Mouse (Mus musculus): ENCODE results near the gene C1ql1.

Gene C1ql1

DNA sequence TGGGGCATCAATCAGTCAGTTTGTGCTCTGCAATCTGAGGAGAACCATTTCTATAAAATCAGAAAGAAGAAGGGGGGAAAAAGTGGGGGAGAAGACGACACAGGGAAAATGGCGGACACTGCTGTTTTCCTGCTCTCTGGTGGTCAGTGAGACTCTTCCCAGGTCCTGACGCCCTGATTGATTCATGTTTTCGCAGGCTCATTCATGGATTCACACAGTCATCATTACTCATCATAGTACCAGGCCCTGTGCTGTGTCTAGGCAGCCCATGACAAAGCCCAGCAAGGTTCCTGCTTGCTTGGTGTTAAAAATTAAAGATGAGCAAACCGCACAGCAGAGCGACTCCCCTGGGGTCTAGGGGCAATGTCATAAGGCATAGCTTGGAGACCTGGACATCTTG is 11.9 kb upstream of the C1ql1 start:
- peak; percentile 62 for DNase-seq (ENCODE audit: low read depth)

DNA sequence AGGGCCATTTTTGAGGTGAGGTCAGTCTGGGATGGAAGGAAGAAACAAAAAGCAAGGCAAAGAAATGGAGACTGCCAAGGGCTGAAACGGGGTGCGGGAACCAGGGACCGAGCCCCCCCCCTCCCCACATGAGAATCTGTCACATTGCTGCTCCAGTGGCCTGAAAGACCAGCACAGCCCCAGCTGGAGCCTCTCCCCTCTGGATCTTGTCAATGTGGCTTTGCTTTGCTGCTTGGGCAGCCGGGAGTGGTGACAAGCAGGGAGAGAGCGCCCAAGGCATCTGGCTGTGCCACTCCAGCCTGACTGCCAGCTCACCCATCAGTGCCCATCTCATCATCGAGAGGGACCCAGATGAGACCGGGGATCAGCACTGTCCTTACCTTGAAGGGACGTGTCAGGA is 11.2 kb upstream of the C1ql1 start:
- DNase-seq (ENCODE audit: low read depth) = no peak

DNA sequence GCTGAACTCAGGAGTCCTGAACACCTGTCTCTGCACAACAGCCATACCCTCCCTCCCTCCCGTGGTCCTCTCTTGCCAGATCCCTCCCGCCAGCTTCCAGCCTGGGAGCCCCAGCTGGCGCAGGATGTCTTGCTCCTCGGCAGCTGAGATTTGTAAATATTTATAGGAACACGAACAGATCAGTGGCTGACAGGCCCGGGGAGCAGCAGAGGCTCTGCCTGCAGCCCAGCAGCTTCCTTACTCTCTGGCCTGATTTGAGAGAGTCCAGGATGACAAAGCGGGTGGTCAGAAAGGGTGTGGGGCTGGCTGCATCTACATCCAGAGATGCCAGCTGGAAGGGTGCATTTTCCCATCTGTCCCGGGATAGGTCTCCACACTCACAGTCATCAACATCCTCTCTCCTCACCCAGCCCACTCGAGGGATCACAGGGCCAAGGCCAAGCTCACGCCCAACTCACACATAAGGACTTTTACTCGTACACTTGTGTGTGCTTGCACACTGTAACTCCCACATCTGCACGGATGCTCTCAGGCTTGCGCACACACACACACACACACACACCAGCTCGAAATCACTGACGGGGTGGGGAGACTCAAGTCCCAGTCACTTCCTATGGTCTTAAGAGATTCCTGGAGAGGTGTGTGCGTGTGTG is 10.6 kb upstream of the C1ql1 start:
- DNase-seq (ENCODE audit: low read depth) = peak; percentile 17

DNA sequence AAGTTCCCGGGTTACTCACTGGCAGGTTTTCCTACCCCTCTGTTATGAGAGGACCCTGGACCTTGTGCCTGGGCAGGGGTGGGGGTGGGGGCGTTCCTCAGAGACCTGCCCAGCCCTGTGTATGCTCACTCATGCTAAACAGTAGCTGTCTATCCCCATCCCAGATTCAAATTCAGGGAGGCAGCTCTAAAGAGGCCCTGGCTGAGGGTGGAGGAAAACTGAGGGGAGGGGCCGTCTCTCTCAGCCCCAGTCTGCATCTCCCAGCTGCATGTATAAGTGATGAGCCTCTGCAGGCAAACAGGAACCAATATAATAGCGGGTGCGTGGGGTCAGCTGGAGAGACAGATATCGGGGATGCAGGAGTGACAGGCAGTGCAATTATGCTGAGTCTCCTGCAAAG is 6.4 kb upstream of the C1ql1 start:
- DNase-seq (ENCODE audit: low read depth) = no peak

DNA sequence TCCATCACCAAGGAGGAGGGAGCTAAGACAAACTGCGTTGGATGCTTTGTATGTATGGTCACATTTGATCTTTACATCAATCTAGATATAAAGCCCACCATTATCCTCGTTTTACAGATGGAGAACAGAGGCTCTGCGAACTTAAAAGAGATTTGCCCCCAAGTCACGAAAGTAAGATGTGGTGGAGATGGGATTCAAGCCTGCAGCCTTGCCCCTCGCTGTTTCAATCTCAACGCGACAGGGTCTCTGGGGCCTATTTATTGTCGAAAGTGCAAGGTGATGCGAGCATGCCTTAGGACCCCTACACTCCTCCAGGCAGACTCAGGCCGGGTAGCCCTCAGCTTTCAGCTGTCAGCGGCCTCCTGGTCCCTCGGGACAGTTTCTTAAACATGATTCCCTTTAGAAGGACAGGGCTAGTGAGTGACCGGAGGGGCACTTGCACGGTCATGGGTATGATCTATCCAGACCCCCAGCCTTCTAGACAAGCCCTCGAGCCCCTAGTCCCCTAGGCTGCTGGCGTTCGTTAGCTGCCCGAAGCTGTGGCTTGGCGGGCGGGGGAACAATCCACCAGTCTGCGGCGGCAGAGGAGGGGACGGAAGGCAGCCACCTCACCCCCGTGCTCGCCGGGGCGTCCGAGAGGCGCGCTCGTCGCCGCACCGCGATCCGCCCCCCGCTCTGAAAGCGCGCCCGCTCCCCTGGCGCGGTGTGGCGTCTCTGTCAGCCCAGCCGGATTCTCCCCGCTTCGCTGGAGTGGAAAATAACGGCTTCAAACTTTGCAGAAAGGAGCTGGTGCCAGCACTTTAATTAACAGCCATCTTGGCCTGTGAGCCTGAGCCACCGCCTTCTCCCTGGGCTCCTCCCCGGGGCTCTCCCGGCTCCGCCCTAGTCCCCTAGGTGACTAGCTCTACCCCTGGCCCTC is 1.8 kb upstream of the C1ql1 start:
- no peak for DNase-seq (ENCODE audit: low read depth)

DNA sequence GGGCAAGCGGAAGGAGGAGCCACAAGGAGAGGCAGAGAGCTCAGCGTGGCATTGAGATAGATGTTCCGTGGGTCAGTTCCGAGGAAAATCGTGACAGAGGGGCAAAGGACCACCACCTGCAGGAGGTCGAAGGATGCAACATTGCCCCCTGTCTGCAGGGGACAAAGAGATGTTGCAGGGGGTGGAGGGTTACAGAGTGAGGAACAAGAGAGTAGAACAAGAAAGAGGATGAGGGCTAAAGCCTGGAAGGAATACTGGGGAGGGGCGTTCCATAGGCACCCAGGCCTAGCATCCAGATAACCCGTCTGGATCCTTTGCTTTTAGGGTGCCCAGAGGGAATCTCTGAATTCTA is 480 bp upstream of the C1ql1 start:
- no peak for DNase-seq (ENCODE audit: low read depth)

DNA sequence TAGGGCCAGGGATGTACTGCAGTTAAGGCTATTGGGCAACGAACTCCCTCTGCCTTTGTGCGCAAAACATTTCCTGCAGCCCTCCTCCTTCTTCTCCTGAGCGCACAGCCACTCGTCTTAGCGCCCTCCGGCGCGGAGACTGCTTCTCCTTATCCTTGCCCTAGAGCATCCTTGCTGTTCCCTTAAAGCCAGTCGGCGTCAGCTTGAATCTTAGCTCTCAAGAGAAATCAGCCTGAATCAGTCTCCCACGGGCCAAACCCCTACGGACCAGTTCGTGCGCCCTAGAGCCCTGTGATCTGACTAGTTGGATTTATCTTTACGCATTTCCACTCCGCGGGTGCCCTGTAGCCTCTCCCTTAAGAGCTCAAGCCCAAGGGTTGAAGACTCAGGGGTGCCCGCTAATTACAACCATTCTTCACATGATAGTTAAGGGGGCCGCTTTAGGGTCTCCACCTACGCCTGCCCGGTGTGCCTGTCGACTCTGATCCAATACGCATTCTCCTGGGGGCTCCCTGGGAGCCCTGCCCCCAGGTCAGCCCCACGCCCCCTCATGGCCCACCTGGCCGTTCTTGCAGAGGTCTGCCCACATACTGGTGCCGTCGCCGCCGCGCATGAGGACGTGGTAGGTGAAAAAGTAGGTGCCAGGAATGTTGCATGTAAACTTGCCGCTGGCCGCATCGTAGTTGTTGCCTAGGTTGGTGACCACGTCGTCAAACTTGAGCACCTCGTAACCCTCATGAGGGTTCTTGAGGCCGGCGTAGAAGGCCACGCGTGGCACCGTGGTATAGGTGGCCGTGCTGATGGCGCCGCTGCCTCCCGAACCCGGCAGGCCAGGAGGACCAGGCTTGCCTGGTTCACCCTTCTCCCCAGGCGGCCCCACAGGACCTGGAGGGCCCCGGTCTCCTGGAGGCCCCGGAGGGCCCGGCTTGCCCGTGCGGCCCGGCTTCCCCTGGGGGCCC is 903 bp downstream of the C1ql1 start:
- no peak for DNase-seq (ENCODE audit: low read depth)

DNA sequence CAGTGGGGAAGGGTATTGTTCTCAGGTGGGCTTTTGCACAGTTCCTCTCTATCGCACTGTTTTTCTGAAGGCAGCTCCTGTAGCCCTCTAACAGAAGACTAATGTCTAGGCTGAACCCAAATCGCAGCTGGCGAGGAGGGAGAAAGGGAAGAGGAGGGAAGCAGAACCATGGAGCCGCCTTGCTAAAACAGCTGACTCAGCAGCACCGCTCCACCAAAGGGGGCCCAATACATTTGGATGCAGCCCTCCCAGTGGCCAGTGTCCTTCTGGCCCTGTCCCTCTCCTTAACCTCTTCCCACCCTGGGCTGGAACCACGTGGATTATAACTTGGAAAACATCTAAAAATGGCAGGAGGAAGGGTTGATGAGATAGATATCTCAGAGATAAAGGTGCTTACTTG is 5.3 kb downstream of the C1ql1 start:
- no peak for DNase-seq (ENCODE audit: low read depth)

DNA sequence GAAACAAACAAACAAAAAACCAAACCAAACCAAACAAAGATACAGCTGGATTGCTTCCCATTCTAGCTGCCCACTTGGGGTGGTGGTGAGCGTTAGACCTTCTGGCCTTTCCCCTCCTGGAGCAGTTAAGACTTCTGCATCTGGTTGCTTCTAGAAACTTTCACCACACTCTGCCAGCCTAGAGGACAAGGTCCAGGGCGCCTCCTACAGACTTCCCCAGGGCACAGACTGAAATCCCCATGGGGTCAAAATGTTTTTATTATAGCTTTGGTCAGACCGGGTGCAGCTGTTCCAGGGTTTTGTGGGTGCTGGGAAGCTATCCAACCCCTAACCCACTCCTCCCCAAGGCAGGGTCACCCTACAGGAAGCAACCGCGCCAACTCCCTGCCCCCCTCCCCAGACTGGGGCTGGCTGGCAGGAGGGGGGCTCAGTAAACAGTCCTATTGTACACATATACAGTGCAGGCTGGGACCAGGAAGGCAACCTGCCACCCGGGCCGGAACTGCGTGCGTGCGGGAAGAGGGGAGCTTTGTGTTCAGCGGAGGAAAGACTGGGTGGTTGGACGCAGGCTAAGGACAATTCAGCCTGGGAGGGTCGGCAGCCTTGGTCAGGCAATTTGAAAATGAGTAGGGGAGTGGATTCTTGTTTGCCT is 7.3 kb downstream of the C1ql1 start:
- no peak for DNase-seq (ENCODE audit: low read depth)

DNA sequence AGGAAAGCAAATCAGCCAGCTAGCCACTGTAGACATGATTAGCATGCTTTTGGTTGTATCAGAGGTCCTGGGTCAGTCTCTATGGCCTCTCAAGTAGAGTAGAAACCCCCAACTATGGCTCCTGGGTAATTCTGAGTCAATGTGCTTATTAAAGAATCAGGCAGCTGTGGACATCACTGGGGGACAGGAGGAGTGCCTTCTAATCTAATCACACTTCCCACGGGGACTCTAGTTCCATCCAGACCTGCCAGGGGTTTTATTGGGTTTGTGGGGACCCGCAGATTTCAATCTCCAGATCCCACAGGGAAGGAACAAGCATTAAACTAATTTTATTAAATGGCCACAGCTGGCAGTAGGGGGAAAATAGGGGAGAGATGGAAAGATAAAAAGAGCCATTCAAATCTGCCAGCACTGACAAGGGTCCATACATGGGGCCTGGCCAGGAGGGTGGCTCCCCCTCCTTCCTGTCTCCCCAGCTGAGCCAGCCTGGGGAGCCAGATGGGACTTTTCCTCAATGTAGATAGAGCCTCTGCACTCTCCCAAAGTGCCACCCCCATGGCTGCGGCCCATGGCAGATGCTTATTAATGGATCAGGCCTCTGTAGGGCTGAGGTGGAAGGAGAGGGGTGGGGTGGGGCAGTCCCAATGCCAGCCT is 8.8 kb downstream of the C1ql1 start:
- no peak for DNase-seq (ENCODE audit: low read depth)

DNA sequence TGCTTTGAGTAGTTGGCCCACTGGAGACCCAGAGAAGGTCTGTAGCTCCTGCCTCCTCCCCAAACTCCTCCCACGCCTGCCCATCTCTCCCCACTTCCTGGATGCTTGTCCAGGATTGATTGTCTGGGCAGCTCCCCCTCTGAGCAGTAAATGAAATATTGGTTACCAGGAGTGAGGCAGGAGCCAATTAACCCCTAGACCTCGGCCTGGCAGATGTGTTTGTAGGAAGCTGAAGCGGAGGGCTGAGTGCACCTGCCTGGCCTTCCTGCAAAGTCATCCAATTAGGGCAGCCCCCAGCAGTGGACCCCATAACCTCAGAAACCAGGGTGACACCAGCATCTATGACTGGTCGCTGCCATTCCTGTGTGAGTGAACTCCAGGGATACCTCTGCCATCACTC is 10.2 kb downstream of the C1ql1 start:
- DNase-seq (ENCODE audit: low read depth) = no peak

DNA sequence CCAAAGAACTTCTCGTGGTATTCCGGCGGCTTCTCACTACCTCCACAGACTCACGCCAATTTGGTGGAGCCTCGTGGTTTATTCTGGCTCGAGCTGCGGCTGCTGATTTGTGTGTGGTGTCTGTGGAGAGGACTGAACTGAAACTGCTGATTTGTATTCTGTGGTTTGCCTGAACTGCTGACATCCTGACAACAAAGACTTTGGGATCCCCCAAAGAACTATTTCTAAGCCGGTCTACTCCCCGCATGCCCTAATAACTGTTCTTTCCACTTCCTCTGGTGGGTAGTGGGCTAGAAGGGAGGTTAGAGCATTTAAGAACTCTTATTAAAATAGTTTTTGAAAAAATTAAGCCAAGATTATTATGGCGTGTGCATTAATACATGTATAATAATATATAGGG is 15.8 kb downstream of the C1ql1 start:
- DNase-seq (ENCODE audit: low read depth) = no peak

DNA sequence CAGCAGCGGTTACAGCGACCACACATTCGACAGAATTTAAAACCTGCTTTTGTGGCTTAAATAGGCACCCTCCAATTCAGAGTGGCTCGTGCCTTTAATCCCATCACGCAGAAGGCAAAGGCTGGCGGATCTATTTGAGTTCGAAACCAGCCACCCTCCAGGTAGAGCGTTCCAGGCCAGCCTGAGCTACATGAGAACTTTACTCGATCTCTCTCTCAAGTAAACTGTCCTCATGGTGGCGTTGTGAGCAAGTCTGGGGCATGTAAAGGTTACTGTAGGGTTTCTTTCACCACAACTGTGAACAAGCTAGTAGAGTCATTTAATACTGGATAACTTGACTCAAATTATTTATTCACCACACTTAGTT is 21.2 kb downstream of the C1ql1 start:
- peak; percentile 80 for DNase-seq (ENCODE audit: low read depth)

DNA sequence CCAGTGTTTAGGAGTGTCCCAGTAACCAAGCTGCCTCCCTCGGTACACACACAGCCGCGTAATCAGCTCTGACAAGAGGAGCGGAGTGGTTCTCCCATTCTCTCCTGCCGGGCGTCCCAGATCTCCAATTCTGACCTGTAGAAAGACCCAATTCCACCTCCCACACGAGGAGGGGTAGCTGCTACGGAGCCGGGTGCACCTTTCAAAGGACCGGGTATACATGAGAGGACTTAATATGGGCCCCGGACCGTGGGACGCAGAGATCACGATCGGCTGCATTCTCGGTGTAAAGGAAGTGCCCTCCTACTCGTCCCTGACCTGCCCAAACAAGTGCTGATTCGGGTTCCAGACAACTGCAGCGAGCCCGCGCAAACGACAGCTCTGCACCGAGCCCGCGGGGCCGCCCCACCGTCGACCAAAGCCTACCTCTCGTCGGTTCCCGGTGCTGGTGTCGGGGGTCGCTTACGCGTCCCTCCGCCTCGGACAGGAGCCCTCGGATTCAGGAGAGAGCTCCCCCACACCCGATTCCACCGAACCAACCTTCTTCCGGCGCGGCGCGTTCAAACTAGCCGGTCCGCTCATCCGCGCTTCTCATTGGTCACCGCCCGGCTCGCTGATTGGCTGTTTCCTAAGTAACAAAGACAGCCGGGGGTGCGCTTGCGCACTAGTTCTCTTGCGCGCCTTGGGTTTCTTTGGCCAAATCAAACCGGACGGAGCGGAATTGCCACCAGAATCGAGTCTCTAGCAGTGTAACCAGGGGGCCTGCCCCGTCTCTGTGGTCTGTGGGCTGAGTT is 21.7 kb downstream of the C1ql1 start, which contains the start of gene Kif18b:
TSS of gene Kif18b (minus strand) at position 568 of the 794 bp plus-strand sequence.
- peak; percentile 98 for DNase-seq (ENCODE audit: low read depth)

DNA sequence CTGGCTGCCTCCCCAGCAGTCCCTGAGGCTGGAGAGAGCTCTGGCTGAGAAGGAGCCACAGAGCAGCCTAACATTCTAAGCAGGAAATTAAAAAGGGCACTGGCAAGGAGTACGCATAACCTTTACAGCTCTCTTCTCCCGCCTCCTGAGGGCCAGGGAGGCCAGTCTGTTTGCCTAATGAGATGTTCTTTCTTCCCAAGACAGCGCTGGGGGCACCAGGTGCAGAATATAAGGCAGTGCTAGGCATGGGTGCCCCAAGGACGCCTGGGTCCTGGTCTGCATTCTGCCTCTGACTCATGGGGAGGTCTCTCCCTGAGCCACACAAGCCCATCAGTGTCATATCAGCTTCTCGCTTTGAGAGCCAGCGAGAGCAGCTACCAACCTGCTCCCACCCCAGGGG is 25.0 kb downstream of the C1ql1 start:
- no peak for DNase-seq (ENCODE audit: low read depth)

DNA sequence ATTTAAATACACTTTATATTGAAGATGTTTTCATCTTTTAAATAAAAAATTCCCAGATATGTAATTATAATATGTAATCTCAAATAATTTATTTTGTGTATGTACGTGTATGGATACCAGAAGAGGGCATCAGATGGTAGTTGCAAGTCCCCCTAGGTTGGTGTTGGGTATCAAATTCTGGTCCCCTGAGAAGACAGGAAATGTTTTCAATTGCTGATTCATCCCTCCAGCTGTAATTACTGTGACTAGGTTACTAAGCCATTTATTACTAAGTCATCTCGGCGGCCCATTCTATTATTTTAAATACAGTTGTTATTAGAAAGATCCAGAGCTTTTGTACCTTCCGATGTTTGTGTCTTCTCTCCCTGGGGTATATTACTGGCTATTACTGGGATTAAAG is 28.4 kb downstream of the C1ql1 start:
- DNase-seq (ENCODE audit: low read depth) = peak; percentile 57

DNA sequence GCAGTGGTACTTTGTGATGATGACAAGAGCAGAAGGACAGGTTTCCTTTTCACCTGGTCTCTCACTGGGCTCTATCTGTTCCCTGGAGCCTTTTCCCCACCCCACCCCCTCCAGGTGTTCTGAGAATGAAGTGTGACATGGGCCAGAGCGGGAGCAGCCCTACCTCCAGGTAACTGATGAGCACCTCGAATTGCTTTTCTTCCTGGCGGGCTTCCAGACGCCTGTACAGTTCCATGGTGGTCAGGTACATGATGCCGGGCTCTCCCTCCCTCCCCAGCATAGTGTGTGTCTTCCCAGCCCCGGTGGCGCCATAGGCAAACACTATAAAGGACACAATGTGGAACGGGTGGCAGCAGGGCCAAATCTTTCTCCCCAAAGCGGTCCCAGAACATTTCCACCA is 31.1 kb downstream of the C1ql1 start:
- no peak for DNase-seq (ENCODE audit: low read depth)

DNA sequence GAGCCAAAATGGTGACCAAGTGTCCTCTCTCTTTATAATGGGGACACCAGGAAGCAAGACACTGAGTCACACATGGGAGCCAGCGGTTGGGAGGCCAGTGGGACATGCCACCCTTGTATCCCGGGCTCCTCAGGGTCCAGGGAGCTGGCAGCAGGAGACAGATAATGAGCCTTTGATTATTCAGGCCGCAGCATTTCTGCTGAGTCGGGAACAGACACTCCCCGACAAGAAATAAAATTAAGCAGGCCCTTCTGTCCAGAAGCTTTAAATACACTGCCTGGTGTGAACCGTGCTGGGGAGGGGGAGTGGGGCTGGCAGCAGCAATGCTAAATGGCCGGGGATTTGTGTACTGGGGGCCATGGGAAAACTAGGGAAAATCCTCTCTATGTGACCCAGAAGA is 35.1 kb downstream of the C1ql1 start:
- DNase-seq (ENCODE audit: low read depth) = no peak

DNA sequence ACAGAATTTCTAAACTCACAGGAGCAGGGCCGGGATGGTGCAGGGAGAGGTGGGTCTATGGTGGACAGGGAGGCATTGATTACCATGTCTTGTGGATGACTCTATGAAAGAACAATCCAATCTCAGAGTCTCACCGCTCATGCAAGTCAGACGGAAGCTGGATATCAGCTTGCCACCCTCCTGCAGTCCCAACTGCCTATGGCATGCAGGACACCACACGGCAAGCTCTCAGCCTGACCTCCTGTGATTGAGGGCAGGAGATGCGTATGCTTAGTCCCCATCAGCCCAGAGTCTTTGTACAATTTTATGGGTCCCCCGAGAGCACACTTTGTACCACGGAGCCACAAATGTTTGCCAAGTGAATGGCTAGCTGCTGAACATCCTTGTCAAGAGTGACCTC is 42.8 kb downstream of the C1ql1 start:
- DNase-seq (ENCODE audit: low read depth) = no peak

DNA sequence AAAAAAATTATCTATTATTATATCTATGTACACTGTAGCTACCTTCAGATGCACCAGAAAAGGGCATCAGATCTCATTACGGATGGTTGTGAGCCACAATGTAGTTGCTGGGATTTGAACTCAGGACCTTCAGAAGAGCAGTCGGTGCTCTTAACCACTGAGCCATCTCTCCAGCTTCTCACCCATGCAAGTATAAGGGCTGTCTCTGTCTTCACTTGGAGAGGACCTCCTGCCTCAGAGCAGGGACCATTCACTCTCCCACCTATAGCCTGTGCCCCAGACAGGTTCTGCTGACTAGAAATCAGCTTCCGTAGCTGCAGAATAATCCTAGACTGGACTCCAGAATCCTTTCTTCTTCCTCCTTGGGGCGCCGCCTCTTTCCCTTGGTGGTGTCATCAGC is 44.4 kb downstream of the C1ql1 start:
- no peak for DNase-seq (ENCODE audit: low read depth)

DNA sequence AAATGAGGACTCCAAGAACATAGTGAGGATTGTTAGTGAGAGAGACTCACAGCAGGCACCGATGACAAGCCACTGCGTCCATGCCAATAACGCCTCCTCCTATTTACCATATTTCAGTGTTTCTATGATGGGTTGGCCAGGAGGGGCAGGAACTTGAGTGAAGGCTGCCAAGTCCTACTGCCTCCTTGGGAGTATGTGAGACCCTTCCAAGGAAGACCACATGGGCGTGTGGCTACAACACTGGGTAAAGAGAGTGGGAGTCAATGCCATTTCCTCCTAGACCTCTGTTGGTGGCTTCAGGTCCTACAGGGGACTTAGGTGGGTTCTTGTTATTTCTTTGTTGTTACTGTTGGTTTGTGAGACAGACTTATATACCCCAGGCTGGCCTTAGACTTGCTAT is 45.3 kb downstream of the C1ql1 start:
- DNase-seq (ENCODE audit: low read depth) = no peak
